Mouse (Mus musculus) WW6 (cell line): Measurements from ENCODE around the gene Bex6.
"Not testable (repeated sequence)": the region's sequence is repeated elsewhere in the genome, so short reads cannot be mapped to it uniquely, and the experiment has no call there.

Source experiments
- DNase-seq: peaks from one replicate; pipeline ENCODE4 v3.0.0-alpha.2; 2013; ENCODE audit warnings: low read depth, low spot score

Bex6 gene

DNA sequence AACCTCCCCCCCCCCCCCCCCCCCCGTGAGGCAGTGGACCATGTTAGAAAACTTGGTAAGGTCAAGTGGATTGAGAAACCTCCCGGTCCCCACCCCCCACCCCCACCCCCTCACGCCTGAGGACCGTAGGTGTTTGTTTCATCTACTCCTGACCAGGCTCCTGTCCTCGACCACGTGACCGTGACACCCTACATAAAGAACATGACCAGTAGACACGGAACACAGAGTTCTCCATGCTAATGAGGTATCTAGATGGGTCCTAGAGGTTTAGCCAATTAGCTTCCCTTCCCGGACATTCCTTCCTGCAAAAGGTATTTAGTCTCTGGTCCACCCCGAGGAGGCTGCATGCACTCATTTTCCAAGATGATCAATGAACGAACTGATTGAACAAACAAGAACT lies 6.2 kb upstream of the Bex6 start:
- no peak for DNase-seq

DNA sequence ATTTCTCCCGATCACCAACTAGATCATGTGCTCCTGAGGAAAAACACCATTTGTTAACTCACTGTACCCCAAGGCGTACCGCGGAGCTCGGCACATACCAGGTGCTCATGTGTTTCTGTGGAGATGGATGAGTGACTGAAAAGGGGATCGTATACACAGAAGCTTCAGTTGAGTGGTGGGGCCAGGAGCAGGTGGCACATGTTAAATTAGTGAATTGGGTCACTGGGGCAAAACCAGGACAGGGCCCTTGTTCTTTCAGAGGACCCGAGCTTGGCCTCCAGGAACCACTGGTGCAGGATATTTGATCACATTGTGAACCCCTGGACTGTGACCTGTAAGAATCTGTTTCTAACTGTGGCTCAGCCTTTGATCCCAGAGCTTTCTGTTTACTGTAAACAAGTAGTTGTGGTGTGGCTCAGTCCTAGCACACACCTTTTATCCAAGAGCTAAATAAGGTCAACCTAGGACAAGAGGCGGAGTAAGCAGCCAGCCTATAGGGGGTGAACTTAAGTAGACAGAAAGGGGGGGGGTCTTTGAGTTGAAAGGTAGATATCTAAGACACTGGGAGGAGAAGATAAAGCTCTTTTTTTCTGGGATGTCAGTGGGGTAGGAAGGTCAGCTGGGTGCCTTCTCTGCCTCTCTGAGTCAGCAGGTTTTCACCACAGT lies 5.2 kb upstream of the Bex6 start:
- no peak for DNase-seq

DNA sequence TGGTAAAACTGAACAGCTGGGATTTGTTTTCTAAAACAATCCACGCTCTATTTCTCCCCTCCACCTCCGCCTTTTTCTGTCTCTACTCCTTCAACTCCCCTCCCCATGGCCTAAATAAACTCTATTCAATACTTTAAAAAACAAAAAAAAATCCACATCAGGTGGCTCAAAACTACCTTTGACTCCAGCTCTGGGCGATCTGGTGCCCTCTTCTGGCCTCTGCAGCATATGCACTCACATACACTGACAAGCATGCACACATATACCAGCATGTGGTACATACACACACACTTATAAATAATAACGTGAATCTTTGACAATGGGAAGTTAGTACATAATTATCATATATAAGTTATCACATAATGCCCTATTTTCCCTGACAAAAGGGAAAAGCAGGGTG lies 4.6 kb upstream of the Bex6 start:
- no peak for DNase-seq

DNA sequence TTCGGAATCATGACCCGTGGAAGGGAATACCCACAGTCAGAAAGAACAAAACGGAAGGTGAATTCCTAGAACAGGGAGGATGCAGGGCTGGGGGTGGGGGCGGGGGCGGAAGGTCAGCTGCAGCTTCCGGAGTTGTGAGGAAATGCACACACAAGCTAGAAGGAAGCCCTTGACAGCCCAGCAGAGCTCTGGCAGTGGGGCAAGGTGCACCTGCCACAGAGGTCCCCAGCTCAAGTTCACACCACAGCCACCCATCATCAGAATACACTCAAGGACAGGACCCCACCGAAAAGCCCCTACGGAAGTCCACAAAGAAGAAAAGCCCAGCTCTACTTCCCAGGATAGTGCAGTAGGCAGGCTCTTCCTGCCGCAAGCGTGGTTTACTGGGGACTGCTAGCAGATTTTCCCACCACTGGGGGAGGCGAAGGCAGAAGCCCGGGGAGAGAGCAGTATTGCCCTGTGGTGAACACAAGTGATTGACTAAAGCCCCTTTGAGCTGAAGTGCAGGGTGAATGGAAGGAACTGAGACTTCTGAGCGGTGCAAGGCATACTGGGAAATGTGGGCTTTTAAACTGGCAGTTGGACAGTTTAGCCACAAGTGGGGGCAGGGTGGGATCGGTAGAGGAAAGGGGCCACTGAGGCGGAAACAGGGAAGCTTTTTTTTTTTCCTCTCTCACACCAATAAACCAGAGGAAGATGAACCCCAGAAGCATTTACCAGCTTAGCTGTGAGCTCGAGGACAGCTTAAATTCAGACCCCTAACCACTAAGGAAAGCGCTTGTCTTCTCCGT lies 2.5 kb upstream of the Bex6 start:
- no peak for DNase-seq

DNA sequence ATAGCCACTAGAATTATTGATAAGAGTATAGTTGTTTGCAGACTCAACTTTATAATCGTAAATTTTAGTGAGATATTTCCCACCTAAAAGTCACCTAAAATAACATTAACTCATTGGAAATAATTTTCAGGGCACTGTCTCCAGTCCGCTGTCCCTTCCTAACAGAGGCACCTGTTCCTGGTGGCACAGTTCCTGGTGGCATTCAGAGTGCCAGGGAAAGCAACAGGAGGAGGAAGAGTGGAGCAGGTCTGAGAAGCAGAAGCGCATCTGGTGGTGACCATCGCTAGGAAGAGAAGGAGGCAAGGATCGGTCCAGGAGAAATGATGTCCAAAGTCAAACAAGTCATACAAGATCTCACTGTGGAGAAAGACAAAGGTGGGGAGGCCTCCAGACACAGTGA lies 6.4 kb downstream of the Bex6 start:
- no peak for DNase-seq

DNA sequence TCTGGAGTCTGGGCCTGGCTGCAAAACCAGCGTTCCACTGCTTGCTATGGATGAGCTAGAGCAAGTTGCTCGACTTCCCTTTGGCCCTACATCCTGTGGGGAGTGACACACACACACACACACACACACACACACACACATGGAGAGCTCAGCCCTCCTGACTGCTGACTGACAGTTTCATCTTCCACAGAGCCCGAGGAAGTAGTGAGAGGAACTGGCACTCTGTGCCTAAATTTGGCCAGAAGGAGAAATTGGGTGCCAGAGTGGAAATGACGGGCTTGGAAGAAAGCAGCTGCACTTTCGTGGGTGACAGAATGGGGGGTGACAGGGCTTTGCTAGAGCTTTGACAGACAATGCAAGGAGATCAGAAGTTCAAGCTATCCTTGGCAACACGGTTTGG lies 9.5 kb downstream of the Bex6 start:
- no peak for DNase-seq

DNA sequence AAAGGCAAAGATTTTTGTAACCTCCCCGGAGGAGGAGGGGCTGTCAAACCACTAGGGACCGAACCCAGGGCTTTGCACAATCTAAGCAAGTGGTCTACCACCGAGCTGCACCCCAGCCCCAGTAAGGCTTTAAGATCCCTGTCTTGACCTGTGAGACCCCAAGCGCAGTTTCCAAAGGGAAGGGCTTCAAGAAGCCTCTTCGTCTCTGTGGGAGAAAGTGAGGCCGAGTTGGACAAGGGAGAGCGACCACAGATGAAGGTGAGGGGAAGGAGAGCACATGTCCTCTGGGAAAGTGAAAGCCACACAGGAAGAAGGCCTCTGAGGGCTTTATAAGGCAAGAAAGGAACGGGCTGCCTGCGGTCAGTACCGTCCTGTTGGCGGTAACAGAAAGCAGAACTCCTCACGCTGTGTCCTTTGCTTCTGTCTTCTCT lies 10.4 kb downstream of the Bex6 start:
- no peak for DNase-seq

DNA sequence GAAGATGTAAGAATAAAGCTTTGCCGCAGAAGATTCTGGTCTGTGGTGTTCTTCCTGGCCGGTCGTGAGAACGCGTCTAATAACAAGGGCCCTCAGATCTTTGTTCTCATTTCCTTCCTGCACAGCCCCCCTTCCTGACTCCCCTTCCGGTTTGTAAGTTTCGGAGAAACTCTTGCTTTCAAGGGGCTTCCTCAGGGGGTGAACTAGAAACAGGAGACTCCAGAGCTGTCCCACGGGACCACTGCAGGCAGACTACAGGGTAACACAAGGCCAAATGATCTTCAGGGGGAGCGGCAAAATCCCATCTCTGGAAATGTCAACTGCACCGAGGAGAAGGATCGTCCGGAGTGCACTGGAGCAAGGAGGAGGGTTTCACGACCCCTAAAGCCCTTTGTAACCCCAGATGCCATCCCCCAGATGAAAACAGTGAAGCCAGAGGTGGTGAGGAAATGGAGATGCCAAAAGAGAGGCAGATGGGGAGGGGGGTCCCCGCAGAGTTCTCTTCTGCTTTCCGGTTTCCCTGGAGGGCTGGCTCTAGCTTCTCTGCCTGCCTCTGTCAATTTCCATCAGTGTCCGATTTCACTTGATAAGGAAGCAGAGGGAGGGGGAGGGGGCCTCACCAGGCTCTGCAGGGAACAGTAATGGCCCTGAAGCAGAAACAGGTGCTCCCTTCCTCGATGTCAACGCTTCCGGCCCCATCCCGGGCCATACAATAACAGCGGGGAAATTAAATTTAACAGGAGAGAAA lies 20.8 kb downstream of the Bex6 start:
- no peak for DNase-seq

DNA sequence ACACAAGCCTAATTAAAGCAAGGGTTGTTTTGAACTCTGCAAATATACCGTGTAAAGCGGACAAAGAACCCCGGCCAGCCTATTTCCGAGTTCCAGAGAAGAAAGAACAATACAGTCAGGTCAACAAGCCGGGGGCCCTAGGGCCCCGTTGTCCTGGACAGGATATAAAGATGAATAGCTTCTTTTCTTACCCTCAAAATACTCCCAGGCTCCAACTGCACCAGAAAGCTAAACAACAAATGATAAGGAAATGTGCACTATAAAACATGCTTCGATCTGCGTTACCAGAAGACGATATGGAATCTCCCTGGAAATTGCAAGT lies 21.3 kb downstream of the Bex6 start:
- no peak for DNase-seq

DNA sequence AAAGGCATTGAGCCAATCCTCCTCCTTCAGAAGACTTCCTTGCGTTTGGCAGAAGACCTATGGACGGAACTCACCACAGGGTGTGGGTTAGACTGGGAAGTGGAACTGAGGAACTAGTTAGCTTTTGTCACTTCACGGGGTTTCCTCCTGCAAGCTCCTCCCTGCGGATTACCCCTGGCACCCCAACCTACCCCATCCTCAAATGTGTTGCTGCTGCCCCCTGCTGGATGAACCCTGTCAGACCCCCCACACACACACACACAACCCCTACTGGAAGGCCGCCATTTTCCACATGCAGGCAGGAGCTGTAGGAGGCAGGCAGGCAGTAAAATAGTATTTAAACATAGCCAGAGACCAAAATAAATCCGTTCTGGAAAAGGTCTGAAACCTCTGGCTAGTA lies 23.1 kb downstream of the Bex6 start:
- peak; percentile 43 for DNase-seq

DNA sequence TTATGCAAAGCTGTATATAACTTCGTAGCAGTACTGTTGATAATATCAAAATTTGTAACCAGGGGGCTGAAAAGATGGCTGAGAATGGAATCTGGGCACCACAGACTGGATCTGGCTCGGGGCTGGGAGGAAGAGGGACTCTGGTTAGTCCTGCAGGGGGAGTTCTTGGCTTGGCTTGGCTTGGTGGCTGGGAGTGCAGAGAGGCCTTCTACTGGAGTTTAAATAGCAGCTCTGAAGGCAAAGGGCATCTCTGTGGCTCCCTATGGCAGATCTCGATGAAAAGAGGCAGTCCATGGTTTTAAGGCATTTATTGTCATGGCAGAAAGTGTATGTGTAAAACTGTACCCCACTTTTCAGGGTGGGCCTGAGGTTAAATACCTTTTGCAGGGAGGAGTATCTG lies 25.3 kb downstream of the Bex6 start:
- DNase-seq = no peak

DNA sequence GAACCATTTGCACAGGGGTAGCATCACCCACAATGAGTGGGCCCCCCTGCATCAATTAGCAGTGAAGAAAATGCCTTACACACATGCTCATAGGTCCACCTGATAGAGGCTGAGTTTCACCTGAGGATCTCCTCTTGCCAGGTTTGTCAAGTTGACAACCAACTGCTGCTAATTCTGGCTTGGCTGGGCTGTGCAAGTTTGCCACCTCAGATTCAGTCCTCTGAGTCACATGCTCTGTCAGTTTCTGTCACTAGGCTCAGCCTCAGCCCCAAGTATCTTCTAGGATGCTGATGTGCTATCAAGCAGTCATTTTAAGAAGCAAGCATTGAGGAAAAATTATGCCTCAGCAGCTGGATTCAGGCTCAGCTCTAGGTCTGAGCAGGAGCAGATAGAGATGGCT lies 34.5 kb downstream of the Bex6 start:
- DNase-seq = no peak

DNA sequence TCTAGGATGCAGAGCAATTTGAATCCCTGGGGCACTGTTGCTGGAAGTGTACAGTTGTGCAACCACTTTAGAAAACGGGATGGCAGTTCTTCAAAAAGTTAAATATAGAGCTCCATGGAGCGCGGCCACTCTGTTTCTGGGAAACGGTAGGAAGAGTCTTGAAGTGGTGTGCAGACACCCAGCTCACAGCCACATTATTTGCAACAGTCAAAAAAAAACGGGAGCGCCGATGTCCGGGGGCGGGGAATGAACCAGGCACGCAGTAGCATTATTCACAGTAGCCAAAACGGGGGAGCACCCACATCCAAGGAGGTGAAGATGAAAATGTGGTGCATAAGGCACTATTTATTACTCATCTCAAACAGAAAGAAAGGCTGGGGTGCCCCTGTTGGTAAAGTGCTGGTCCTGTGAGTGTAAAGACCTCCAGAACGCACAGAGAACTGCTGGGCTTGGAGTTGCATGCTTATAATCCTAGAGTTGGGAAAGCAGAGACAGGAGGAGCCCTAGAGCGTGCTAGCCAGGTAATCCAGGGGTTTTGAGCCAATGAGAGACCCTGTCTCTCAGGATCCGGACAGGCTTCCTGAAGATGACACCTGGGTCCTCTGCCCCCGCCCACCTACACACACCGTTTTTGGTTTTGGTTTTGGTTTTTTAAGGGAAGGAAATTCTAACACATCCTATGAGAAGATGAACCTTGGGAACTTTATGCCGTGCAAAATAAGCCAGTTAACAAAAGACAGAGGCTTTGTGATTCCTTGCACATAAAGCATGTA lies 35.4 kb downstream of the Bex6 start:
- peak; percentile 14 for DNase-seq

DNA sequence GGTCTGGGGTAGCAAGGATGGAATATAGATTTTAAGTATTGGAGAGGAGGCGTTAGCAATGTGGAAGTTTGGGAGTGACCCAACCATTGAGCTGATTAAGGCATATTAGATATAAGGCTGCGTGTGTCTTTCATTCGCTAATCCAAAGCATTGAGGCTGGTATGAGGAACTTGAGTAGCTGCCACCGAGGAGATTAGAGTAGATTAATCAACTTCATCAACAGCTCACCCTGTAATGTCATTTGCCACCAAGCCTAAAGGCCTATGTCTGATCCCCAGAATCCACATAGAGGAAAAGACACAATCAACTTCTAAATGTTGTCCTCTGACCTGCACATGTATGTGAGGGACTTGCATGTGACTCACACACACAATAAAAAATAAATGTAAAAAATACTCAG lies 42.2 kb downstream of the Bex6 start:
- no peak for DNase-seq

DNA sequence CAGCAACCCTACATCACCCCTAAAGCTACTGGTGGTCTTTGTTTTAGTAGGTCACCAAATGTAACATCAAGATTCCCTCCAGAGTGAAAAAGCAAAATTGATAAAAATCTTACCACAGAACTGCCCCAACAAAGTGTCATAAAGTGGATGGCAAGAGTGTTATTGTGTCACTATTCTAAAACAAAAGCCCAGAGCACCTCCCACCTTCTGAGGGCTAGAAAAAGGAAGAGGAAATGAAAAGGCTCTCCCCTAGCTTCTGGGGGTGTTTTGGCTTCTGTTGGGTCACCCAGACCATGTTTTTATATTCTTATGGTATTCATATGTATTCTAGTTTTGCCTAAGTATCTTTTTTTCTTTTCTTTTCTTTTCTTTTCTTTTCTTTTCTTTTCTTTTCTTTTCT lies 42.8 kb downstream of the Bex6 start:
- no peak for DNase-seq

DNA sequence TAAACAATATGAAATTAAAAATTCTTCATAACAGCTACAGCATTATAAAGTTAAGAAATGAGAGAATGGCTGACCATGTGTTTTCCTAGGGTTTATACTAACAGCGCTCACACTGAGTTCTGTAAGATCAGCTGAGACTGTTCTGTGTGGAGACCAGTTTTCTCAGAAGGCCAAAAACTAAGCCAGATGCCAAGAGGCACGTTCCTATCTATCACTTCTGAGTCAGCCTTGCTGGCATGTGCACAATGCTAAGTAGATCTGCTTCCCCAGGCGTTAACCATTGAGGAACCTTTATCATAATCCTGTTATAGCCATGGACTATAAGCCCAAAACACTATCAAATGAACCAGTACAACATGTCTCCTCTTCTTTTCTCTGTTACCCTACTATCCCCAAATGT lies 52.4 kb downstream of the Bex6 start:
- DNase-seq = not testable (repeated sequence)
